Mouse (Mus musculus): ENCODE results near the gene Mzt1. TPM values are rescaled to one million over a fixed set of nuclear protein-coding genes. Genes with fewer than 3 reads are reported as not detected.
"Not testable (repeated sequence)": the region's sequence is repeated elsewhere in the genome, so short reads cannot be mapped to it uniquely, and the experiment has no call there.

The Mzt1 gene
- polyA plus RNA-seq, 1 experiment from 2014 or later = 124 TPM

- Histone ChIP-seq H3K4me3 (replicated peaks; ENCODE audit: low read length) (peak overlapping the region; percentile 13), H3K27ac (ENCODE audit: low read length) (no peak overlapping the region), H3K9ac (replicated peaks; ENCODE audit: low read depth, low read length) (peak overlapping the region; percentile 22; the same call in 1 of the 2 replicates), H3K4me1 (replicated peaks; ENCODE audit: control insufficient read depth, insufficient read depth, low read length) (peaks cover 19% of the 10 kb centered on the region), H3K4me2 (ENCODE audit: low read length) (peak overlapping the region; percentile 75), H3K27me3 (replicated peaks; ENCODE audit: control insufficient read depth, insufficient read depth, low read length) (no peaks in the 10 kb centered on the region), H3K9me3 (ENCODE audit: control insufficient read depth, low read length) (no peaks in the 10 kb centered on the region), H3K36me3 (ENCODE audit: control insufficient read depth, insufficient read depth) (no peaks in the 10 kb centered on the region)
- no peak for ATAC-seq
- 31% methylated on average over 10 of the region's 10 CpGs for WGBS
Measured at GRCm38 (mm10) chr14:99044096-99044495, 1.8 kb downstream of the Mzt1 start.

DNA sequence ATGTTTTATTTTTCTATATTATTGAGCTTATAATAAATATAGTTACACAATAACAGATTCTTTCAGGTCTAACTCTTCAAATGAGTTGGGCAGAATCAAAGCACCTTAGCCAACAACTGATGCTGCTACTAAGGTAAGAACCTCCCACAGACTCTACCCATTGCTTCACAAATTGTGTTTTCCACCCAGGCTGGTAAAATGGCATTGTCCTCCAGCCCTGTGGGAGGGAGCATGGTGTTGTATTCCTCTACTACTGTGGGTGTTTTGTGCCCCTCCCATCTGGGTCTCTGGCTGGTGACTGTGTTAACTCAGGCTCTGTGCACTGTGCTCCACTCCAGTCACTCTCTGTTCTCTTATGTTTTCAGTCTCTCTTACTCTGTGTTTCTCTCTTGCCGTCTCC lies 2.4 kb downstream of the Mzt1 start:
- no peaks in the 10 kb centered on the region for H3K27me3 ChIP-seq (replicated peaks; ENCODE audit: control insufficient read depth, insufficient read depth, low read length)
- no peak overlapping the region for H3K4me3 ChIP-seq (replicated peaks; ENCODE audit: low read length)
- no peak for ATAC-seq
- peaks cover 19% of the 10 kb centered on the region for H3K4me1 ChIP-seq (replicated peaks; ENCODE audit: control insufficient read depth, insufficient read depth, low read length)
- H3K9me3 ChIP-seq (ENCODE audit: control insufficient read depth, low read length) = no peaks in the 10 kb centered on the region
- 53% methylated on average over 1 of the region's 1 CpGs for WGBS
- H3K27ac ChIP-seq (ENCODE audit: low read length) = no peak overlapping the region
- no peaks in the 10 kb centered on the region for H3K36me3 ChIP-seq (ENCODE audit: control insufficient read depth, insufficient read depth)
- H3K9ac ChIP-seq (replicated peaks; ENCODE audit: low read depth, low read length) = no peak overlapping the region
- H3K4me2 ChIP-seq (ENCODE audit: low read length) = peak overlapping the region; percentile 75; the same call in 1 of the 2 replicates

- peaks cover 16% of the 10 kb centered on the region for H3K4me1 ChIP-seq (replicated peaks; ENCODE audit: control insufficient read depth, insufficient read depth, low read length)
- 77% methylated on average over 4 of the region's 4 CpGs for WGBS
- no peak overlapping the region for H3K4me3 ChIP-seq (replicated peaks; ENCODE audit: low read length)
- H3K4me2 ChIP-seq (ENCODE audit: low read length) = no peak overlapping the region
- H3K9me3 ChIP-seq (ENCODE audit: control insufficient read depth, low read length) = no peaks in the 10 kb centered on the region
- no peak for ATAC-seq
- H3K9ac ChIP-seq (replicated peaks; ENCODE audit: low read depth, low read length) = no peak overlapping the region
- H3K27ac ChIP-seq (ENCODE audit: low read length) = no peak overlapping the region
- no peaks in the 10 kb centered on the region for H3K27me3 ChIP-seq (replicated peaks; ENCODE audit: control insufficient read depth, insufficient read depth, low read length)
- 0 out of 2 replicates have a peak, but pooled peaks cover 3% of the 10 kb centered on the region for H3K36me3 ChIP-seq (ENCODE audit: control insufficient read depth, insufficient read depth)
Measured at GRCm38 (mm10) chr14:99041416-99041815, 4.5 kb downstream of the Mzt1 start.

- not testable (repeated sequence) for H3K9me3 ChIP-seq (ENCODE audit: control insufficient read depth, low read length); ATAC-seq; H3K27ac ChIP-seq (ENCODE audit: low read length); H3K4me2 ChIP-seq (ENCODE audit: low read length); H3K36me3 ChIP-seq (ENCODE audit: control insufficient read depth, insufficient read depth); H3K9ac ChIP-seq (replicated peaks; ENCODE audit: low read depth, low read length); H3K4me1 ChIP-seq (replicated peaks; ENCODE audit: control insufficient read depth, insufficient read depth, low read length); H3K27me3 ChIP-seq (replicated peaks; ENCODE audit: control insufficient read depth, insufficient read depth, low read length); H3K4me3 ChIP-seq (replicated peaks; ENCODE audit: low read length)
- 55% methylated on average over 5 of the region's 5 CpGs for WGBS
Measured at GRCm38 (mm10) chr14:99039308-99039707, 6.6 kb downstream of the Mzt1 start.

- WGBS = 84% methylated on average over 2 of the region's 2 CpGs
- ATAC-seq = no peak
- H3K4me3 ChIP-seq (replicated peaks; ENCODE audit: low read length) = no peak overlapping the region
- H3K4me1 ChIP-seq (replicated peaks; ENCODE audit: control insufficient read depth, insufficient read depth, low read length) = no peaks in the 10 kb centered on the region
- H3K36me3 ChIP-seq (ENCODE audit: control insufficient read depth, insufficient read depth) = peaks cover 12% of the 10 kb centered on the region
- H3K9ac ChIP-seq (replicated peaks; ENCODE audit: low read depth, low read length) = no peak overlapping the region
- H3K4me2 ChIP-seq (ENCODE audit: low read length) = no peak overlapping the region
- no peaks in the 10 kb centered on the region for H3K9me3 ChIP-seq (ENCODE audit: control insufficient read depth, low read length)
- no peaks in the 10 kb centered on the region for H3K27me3 ChIP-seq (replicated peaks; ENCODE audit: control insufficient read depth, insufficient read depth, low read length)
- H3K27ac ChIP-seq (ENCODE audit: low read length) = no peak overlapping the region
Measured at GRCm38 (mm10) chr14:99037703-99038102, 8.2 kb downstream of the Mzt1 start.

- Histone ChIP-seq H3K36me3 (ENCODE audit: control insufficient read depth, insufficient read depth) (peaks cover 13% of the 10 kb centered on the region), H3K4me3 (replicated peaks; ENCODE audit: low read length) (no peak overlapping the region), H3K4me2 (ENCODE audit: low read length) (no peak overlapping the region), H3K27ac (ENCODE audit: low read length) (no peak overlapping the region), H3K9me3 (ENCODE audit: control insufficient read depth, low read length) (no peaks in the 10 kb centered on the region), H3K4me1 (replicated peaks; ENCODE audit: control insufficient read depth, insufficient read depth, low read length) (no peaks in the 10 kb centered on the region), H3K27me3 (replicated peaks; ENCODE audit: control insufficient read depth, insufficient read depth, low read length) (no peaks in the 10 kb centered on the region), H3K9ac (replicated peaks; ENCODE audit: low read depth, low read length) (no peak overlapping the region)
- 76% methylated on average over 4 of the region's 4 CpGs for WGBS
- no peak for ATAC-seq
Measured at GRCm38 (mm10) chr14:99036039-99036438, 9.9 kb downstream of the Mzt1 start.

GRCm38 (mm10) chr14:99034851-99035250 lies 11.1 kb downstream of the Mzt1 start:
- not testable (repeated sequence) for H3K4me3 ChIP-seq (replicated peaks; ENCODE audit: low read length); H3K9me3 ChIP-seq (ENCODE audit: control insufficient read depth, low read length); H3K4me2 ChIP-seq (ENCODE audit: low read length); H3K4me1 ChIP-seq (replicated peaks; ENCODE audit: control insufficient read depth, insufficient read depth, low read length); H3K27me3 ChIP-seq (replicated peaks; ENCODE audit: control insufficient read depth, insufficient read depth, low read length); ATAC-seq; H3K27ac ChIP-seq (ENCODE audit: low read length); H3K9ac ChIP-seq (replicated peaks; ENCODE audit: low read depth, low read length)
- H3K36me3 ChIP-seq (ENCODE audit: control insufficient read depth, insufficient read depth) = peaks cover 13% of the 10 kb centered on the region
- 94% methylated on average over 8 of the region's 8 CpGs for WGBS

DNA sequence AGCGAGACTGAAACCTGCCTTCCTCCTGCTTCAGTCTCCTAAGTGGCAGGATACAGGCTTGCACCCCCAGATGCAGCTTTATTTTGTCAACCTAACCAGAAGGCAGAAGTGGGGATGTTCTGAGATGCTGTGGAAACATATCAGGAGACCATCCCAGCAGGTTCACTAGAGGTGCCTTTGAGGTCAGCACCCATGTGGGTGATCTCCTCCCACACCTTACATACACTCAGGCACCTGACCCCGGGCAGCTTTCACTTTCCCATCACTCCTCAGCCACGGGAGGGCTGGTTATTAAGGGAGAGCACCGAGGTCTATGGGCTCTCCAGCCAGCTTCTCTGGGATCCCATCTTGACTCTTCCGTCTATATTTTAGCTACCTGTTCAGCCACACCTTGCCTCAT lies 13.3 kb downstream of the Mzt1 start:
- no peak overlapping the region for H3K9ac ChIP-seq (replicated peaks; ENCODE audit: low read depth, low read length)
- 78% methylated on average over 5 of the region's 5 CpGs for WGBS
- H3K4me2 ChIP-seq (ENCODE audit: low read length) = no peak overlapping the region
- H3K27me3 ChIP-seq (replicated peaks; ENCODE audit: control insufficient read depth, insufficient read depth, low read length) = no peaks in the 10 kb centered on the region
- peaks cover 11% of the 10 kb centered on the region for H3K36me3 ChIP-seq (ENCODE audit: control insufficient read depth, insufficient read depth)
- H3K4me1 ChIP-seq (replicated peaks; ENCODE audit: control insufficient read depth, insufficient read depth, low read length) = no peaks in the 10 kb centered on the region
- no peak overlapping the region for H3K4me3 ChIP-seq (replicated peaks; ENCODE audit: low read length)
- H3K27ac ChIP-seq (ENCODE audit: low read length) = no peak overlapping the region
- no peak for ATAC-seq
- no peaks in the 10 kb centered on the region for H3K9me3 ChIP-seq (ENCODE audit: control insufficient read depth, low read length)

- Histone ChIP-seq H3K4me2 (ENCODE audit: low read length) (no peak overlapping the region), H3K27me3 (replicated peaks; ENCODE audit: control insufficient read depth, insufficient read depth, low read length) (no peaks in the 10 kb centered on the region), H3K36me3 (ENCODE audit: control insufficient read depth, insufficient read depth) (peaks cover 11% of the 10 kb centered on the region), H3K9me3 (ENCODE audit: control insufficient read depth, low read length) (peaks cover 3% of the 10 kb centered on the region; the same call in 1 of the 2 replicates), H3K4me1 (replicated peaks; ENCODE audit: control insufficient read depth, insufficient read depth, low read length) (no peaks in the 10 kb centered on the region), H3K27ac (ENCODE audit: low read length) (no peak overlapping the region), H3K9ac (replicated peaks; ENCODE audit: low read depth, low read length) (no peak overlapping the region), H3K4me3 (replicated peaks; ENCODE audit: low read length) (no peak overlapping the region)
- ATAC-seq = no peak
- 89% methylated on average over 5 of the region's 5 CpGs for WGBS
Measured at GRCm38 (mm10) chr14:99031337-99031873, 14.5 kb downstream of the Mzt1 start.

- H3K9ac ChIP-seq (replicated peaks; ENCODE audit: low read depth, low read length) = no peak overlapping the region
- no peak overlapping the region for H3K27ac ChIP-seq (ENCODE audit: low read length)
- H3K36me3 ChIP-seq (ENCODE audit: control insufficient read depth, insufficient read depth) = peaks cover 8% of the 10 kb centered on the region; the same call in 1 of the 2 replicates
- peaks cover 3% of the 10 kb centered on the region; the same call in 1 of the 2 replicates for H3K9me3 ChIP-seq (ENCODE audit: control insufficient read depth, low read length)
- H3K4me2 ChIP-seq (ENCODE audit: low read length) = no peak overlapping the region
- 92% methylated on average over 5 of the region's 5 CpGs for WGBS
- H3K4me3 ChIP-seq (replicated peaks; ENCODE audit: low read length) = no peak overlapping the region
- no peaks in the 10 kb centered on the region for H3K27me3 ChIP-seq (replicated peaks; ENCODE audit: control insufficient read depth, insufficient read depth, low read length)
- ATAC-seq = no peak
- no peaks in the 10 kb centered on the region for H3K4me1 ChIP-seq (replicated peaks; ENCODE audit: control insufficient read depth, insufficient read depth, low read length)
Measured at GRCm38 (mm10) chr14:99029987-99030386, 15.9 kb downstream of the Mzt1 start.
